Mouse (Mus musculus) hindbrain, embryonic 10.5 days (tissue): ENCODE results near the gene C87436. TPM values are rescaled to one million over a fixed set of nuclear protein-coding genes. Genes with fewer than 3 reads are reported as not detected.

Experiments used
- DNase-seq: peaks from one replicate; pipeline ENCODE4 v3.0.0-alpha.2; 2017; ENCODE audit warnings: low spot score
- H3K27ac ChIP-seq: fragments of 300-500 bp; sonication (generic); 2 replicates; pipeline ENCODE4 v1.5.1; 2016; ENCODE audit warnings: mild to moderate bottlenecking, moderate library complexity
- H3K27me3 ChIP-seq: fragments of 300-500 bp; sonication (generic); 2 replicates; pipeline ENCODE4 v1.6.1; 2016; ENCODE audit warnings: mild to moderate bottlenecking; ENCODE audit not compliant: poor library complexity, insufficient read depth, severe bottlenecking
- H3K36me3 ChIP-seq: fragments of 300-500 bp; sonication (generic); 2 replicates; pipeline ENCODE4 v1.6.1; 2016; ENCODE audit warnings: mild to moderate bottlenecking, moderate library complexity
- H3K4me1 ChIP-seq: fragments of 300-500 bp; sonication (generic); replicated peaks from 2 replicates; pipeline ENCODE4 v1.6.1; 2016; ENCODE audit warnings: mild to moderate bottlenecking
- H3K4me3 ChIP-seq: fragments of 300-500 bp; sonication (generic); 2 replicates; pipeline ENCODE4 v1.5.1; 2016; ENCODE audit warnings: mild to moderate bottlenecking, moderate library complexity
- H3K9me3 ChIP-seq: fragments of 300-500 bp; sonication (generic); 2 replicates; pipeline ENCODE4 v1.6.1; 2016; ENCODE audit warnings: mild to moderate bottlenecking, moderate library complexity
- WGBS: fragments of 180-500 bp; shearing (Covaris S2); methylation state at CpG from one replicate; pipeline ENCODE4 v1.1.7; 2016; 5-methylcytosine and 5-hydroxymethylcytosine counted together
- polyA plus RNA-seq: library from polyadenylated mRNA; unstranded; fragments of >200 nt; fragmentation: Nextera tagmentation; extraction: Ambion mirVana; gene quantifications from 2 replicates; pipeline ENCODE4 v1.2.1, GENCODE M21; 2016

Gene C87436
- 24.4 and 26.2 TPM in 2 replicates for polyA plus RNA-seq

DNA sequence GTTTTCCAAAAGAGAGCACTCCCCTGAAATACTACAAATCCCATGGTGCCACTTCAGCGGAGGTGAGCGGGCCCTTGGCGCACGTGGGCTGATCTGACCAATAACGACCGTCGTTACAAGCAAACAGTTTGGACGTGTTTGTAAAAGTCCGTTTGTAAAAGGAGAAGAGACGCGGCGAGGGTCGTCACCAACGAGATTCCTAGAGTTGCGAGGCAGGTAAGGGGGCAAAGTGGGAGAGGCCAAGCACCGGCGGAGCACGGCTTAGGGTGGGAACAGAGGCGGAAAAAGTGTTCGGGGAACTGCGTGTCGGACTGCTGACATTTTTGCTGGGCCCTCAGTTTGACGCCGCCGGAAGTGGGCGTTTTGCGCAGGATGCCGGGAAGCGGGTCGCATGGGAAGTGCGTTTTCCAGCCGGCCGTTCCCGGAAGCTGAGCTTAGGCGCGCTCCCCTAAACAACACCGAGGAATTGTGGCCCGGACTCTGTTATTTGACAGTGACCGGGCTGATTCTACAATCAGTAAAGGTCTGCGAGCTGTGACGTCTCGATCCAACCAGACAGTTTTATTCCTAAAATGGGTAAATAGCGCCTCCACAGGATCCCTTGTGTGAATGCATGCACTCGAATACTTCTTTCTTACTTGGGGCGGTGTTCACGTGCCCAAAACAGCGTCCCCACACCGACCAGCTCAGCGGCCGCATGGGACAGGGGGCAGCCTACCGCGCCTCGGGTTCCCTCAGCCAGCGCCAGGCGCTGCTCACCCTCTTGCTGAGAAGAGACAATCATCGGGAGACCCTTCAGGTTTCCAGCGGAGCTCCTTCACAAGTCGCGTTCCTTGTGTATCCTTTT is at the start of gene C87436:
C87436 (plus strand) TSS at position 103 of the 847 bp plus-strand sequence.
- Histone ChIP-seq H3K27me3 (no peaks in the 10 kb centered on the region), H3K4me1 (peaks cover 15% of the 10 kb centered on the region), H3K9me3 (no peaks in the 10 kb centered on the region), H3K36me3 (peaks cover 50% of the 10 kb centered on the region), H3K27ac (peak within 1 kb of the TSS; percentile 96), H3K4me3 (peak within 1 kb of the TSS; percentile 93)
- peak; percentile 96 for DNase-seq
- WGBS: under 1% methylated on average over 59 of the region's 59 CpGs

DNA sequence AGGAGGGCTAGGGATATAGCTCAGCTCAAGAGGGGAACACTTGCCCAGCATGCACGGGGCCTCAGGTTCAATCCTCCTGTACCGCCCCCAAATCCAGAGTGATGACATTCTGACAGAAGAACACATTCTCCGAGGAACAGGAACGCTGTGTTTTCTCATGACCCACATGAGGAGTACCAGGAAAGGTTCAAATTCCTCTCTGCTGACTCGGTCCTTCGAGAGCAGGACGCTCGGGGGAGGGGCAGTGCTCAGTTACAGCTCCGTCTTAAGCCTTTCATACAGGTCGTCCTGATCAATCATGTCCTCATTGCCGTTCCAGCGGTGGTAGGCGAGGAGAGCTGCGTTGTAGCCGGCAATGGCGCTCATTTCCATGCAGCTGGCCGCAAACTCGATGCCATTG is 49.7 kb upstream of the C87436 start:
- H3K4me3 ChIP-seq: no peak overlapping the region
- no peak for DNase-seq
- no peak overlapping the region for H3K27ac ChIP-seq
- no peaks in the 10 kb centered on the region for H3K27me3 ChIP-seq
- peaks cover 1% of the 10 kb centered on the region for H3K4me1 ChIP-seq
- 86% methylated on average over 18 of the region's 18 CpGs for WGBS
- H3K9me3 ChIP-seq: 0 out of 2 replicates have a peak, but pooled peaks cover 3% of the 10 kb centered on the region
- H3K36me3 ChIP-seq: peaks cover 89% of the 10 kb centered on the region

DNA sequence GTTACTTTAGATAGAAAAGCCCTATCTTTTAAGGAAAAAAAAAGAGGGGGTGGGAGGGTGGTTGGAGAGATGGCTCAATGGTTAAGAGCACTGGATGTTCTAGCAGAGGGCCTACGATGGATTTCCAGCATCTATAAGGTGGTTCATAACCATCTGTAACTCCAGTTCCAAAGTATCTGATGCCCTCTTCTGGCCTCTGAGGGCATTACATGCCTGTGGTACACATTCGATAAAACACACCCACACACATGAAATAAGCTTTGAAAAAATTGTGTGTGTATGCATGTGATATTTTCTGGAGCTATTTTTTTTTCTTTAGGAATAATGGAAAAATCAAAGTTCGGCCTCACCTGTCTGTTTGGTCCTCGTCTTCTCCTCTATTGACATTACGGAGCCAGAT is 46.8 kb upstream of the C87436 start:
- Histone ChIP-seq H3K27ac (no peak overlapping the region), H3K27me3 (no peaks in the 10 kb centered on the region), H3K4me1 (peaks cover 21% of the 10 kb centered on the region), H3K9me3 (0 out of 2 replicates have a peak, but pooled peaks cover 3% of the 10 kb centered on the region), H3K36me3 (peaks cover 86% of the 10 kb centered on the region), H3K4me3 (no peak overlapping the region)
- WGBS: 96% methylated on average over 5 of the region's 5 CpGs
- no peak for DNase-seq

GRCm38 (mm10) chr6:86393187-86393586 is 45.0 kb upstream of the C87436 start:
- Histone ChIP-seq H3K4me3 (no peak overlapping the region), H3K4me1 (peaks cover 30% of the 10 kb centered on the region), H3K9me3 (0 out of 2 replicates have a peak, but pooled peaks cover 3% of the 10 kb centered on the region), H3K36me3 (peaks cover 67% of the 10 kb centered on the region), H3K27me3 (peaks cover 7% of the 10 kb centered on the region; the same call in 1 of the 2 replicates), H3K27ac (no peak overlapping the region)
- WGBS: 93% methylated on average over 1 of the region's 1 CpGs
- no peak for DNase-seq

DNA sequence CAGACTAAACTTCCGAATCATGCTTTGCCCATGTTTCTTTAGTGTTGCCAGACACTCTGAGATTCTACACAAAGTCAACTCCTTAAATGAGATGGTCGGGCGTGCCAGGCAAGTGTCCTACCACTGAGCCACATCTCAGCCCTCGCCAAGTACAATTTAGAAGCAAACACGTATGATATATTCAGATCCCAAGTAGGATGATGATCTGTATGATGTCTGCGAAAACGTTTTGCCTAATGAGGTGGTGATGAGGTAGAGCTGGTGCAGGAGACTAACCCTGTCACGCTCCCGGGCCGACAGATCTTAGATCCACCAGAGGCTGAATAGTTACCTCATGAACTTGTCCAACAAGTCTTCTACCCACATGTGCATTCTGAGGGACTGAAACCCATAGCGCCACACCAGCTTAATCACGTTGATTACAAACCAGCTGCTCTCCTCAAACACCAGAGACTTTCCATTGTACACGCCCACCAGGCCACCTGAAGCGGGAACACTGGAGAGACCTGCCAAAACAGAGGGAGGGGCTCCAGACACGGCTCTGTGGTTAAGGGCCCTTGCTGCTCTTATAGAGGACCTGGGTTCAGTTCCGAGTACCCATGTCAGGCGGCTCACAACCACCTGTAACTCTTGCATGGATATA is 44.0 kb upstream of the C87436 start:
- Histone ChIP-seq H3K9me3 (0 out of 2 replicates have a peak, but pooled peaks cover 3% of the 10 kb centered on the region), H3K27ac (no peak overlapping the region), H3K4me1 (peaks cover 30% of the 10 kb centered on the region), H3K4me3 (no peak overlapping the region), H3K27me3 (peaks cover 14% of the 10 kb centered on the region; the same call in 1 of the 2 replicates), H3K36me3 (peaks cover 57% of the 10 kb centered on the region)
- 93% methylated on average over 17 of the region's 17 CpGs for whole genome bisulfite sequencing
- no peak for DNase-seq

- DNase-seq: no peak
- WGBS: 90% methylated on average over 9 of the region's 9 CpGs
- peaks cover 14% of the 10 kb centered on the region; the same call in 1 of the 2 replicates for H3K27me3 ChIP-seq
- 0 out of 2 replicates have a peak, but pooled peaks cover 3% of the 10 kb centered on the region for H3K9me3 ChIP-seq
- no peak overlapping the region for H3K27ac ChIP-seq
- H3K36me3 ChIP-seq: peaks cover 49% of the 10 kb centered on the region
- peaks cover 30% of the 10 kb centered on the region for H3K4me1 ChIP-seq
- peak overlapping the region; percentile 91 for H3K4me3 ChIP-seq
Measured at GRCm38 (mm10) chr6:86395021-86395420, 43.2 kb upstream of the C87436 start.

DNA sequence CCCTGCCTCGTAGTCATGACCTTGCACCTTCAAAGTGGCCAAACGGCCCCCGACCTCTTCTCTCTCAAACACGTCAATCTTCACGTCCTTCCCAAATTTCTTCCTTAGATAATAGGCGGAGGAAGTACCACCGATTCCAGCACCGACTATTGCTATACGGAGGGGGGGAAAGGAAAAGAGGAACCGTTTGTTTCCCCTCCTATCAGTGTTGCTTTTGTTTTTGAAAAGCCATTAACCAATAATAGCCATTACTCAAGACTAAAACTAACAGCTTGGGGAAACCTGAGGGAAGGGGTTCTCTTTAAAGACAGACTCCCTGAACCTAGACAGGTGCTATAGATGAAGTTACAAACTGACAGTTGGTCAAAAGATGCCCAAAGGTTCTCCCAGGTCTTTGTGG is 42.2 kb upstream of the C87436 start:
- 37% methylated on average over 10 of the region's 10 CpGs for WGBS
- H3K4me3 ChIP-seq: peak overlapping the region; percentile 91
- H3K4me1 ChIP-seq: peaks cover 33% of the 10 kb centered on the region
- H3K27ac ChIP-seq: peak overlapping the region; percentile 93
- no peak for DNase-seq
- peaks cover 39% of the 10 kb centered on the region for H3K36me3 ChIP-seq
- peaks cover 14% of the 10 kb centered on the region; the same call in 1 of the 2 replicates for H3K27me3 ChIP-seq
- H3K9me3 ChIP-seq: 0 out of 2 replicates have a peak, but pooled peaks cover 3% of the 10 kb centered on the region

- peaks cover 36% of the 10 kb centered on the region for H3K4me1 ChIP-seq
- peak within 1 kb of the TSS; percentile 91 for H3K4me3 ChIP-seq
- WGBS: under 1% methylated on average over 51 of the region's 51 CpGs
- H3K27ac ChIP-seq: peak within 1 kb of the TSS; percentile 93
- DNase-seq: peak; percentile 91
- peaks cover 14% of the 10 kb centered on the region; the same call in 1 of the 2 replicates for H3K27me3 ChIP-seq
- H3K36me3 ChIP-seq: peaks cover 32% of the 10 kb centered on the region
- no peaks in the 10 kb centered on the region for H3K9me3 ChIP-seq
Measured at GRCm38 (mm10) chr6:86396581-86397256, 41.5 kb upstream of the C87436 start, which contains the start of gene Pcyox1. Pcyox1 (minus strand) TSS chr6:86397154.

DNA sequence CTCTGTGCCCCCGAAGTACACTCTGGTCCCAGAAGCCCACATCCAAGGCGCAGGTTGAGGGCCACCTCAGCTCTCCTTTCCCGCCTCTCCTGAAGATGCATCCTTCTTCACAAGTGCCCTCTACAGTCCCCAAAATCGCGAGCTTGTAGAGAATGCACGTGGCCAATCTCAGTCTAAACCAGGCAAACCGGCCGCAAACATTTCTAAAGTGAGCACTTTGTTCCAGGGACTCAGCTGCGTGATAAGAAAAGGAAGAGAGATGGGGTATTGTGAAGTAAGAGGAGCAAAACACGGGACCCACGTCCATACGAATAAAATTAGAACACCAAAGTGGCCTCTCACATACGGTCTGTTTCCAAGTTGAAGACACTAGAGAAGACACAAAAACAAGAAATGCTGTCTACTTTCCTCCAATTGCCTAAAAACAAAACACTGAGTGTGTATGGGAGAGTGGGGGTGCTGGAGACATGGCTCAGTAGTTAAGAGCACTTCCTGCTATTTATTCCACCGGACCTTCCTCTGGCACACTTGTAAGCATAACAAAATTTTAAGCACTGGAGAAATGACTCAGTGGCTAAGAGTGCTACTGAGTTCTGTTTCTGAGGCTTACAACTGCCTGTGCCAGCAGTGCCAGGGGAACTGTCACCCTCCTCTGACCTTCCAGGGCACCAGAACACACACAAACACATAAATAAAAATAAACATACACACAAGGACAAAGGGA is 40.8 kb upstream of the C87436 start:
- H3K4me3 ChIP-seq: peak overlapping the region; percentile 91
- peaks cover 25% of the 10 kb centered on the region for H3K36me3 ChIP-seq
- no peaks in the 10 kb centered on the region for H3K9me3 ChIP-seq
- WGBS: 9% methylated on average over 14 of the region's 14 CpGs
- peaks cover 14% of the 10 kb centered on the region; the same call in 1 of the 2 replicates for H3K27me3 ChIP-seq
- peak overlapping the region; percentile 93 for H3K27ac ChIP-seq
- peaks cover 36% of the 10 kb centered on the region for H3K4me1 ChIP-seq
- DNase-seq: no peak

- 87% methylated on average over 2 of the region's 2 CpGs for WGBS
- Histone ChIP-seq H3K27ac (no peak overlapping the region), H3K27me3 (peaks cover 14% of the 10 kb centered on the region; the same call in 1 of the 2 replicates), H3K36me3 (peaks cover 10% of the 10 kb centered on the region), H3K9me3 (no peaks in the 10 kb centered on the region), H3K4me3 (no peak overlapping the region), H3K4me1 (peaks cover 39% of the 10 kb centered on the region)
- DNase-seq: no peak
Measured at GRCm38 (mm10) chr6:86398986-86399385, 39.2 kb upstream of the C87436 start.

- no peak for DNase-seq
- Histone ChIP-seq H3K4me1 (peaks cover 30% of the 10 kb centered on the region), H3K27ac (no peak overlapping the region), H3K27me3 (peaks cover 14% of the 10 kb centered on the region; the same call in 1 of the 2 replicates), H3K9me3 (no peaks in the 10 kb centered on the region), H3K36me3 (0 out of 2 replicates have a peak, but pooled peaks cover under 1% of the 10 kb centered on the region), H3K4me3 (no peak overlapping the region)
- 83% methylated on average over 2 of the region's 2 CpGs for WGBS
Measured at GRCm38 (mm10) chr6:86399995-86400394, 38.2 kb upstream of the C87436 start.

- peak; percentile 75 for DNase-seq
- Histone ChIP-seq H3K4me1 (peaks cover 22% of the 10 kb centered on the region), H3K27ac (no peak overlapping the region), H3K36me3 (no peaks in the 10 kb centered on the region), H3K9me3 (no peaks in the 10 kb centered on the region), H3K27me3 (peaks cover 14% of the 10 kb centered on the region; the same call in 1 of the 2 replicates), H3K4me3 (peak overlapping the region; percentile 38)
- 8% methylated on average over 9 of the region's 9 CpGs for WGBS
Measured at GRCm38 (mm10) chr6:86400972-86401371, 37.2 kb upstream of the C87436 start.
